Mouse (Mus musculus) CH12.LX (cell line): ENCODE results near the gene Mcm5. TPM values are rescaled to one million over a fixed set of nuclear protein-coding genes. Genes with fewer than 3 reads are reported as not detected.

Experiments used
- DNase-seq: peaks from one replicate; pipeline ENCODE4 v3.0.0-alpha.2; 2013; ENCODE audit errors: extremely low read depth
- H3K27ac ChIP-seq: 2 replicates; pipeline ENCODE4 v1.5.1; 2012; ENCODE audit warnings: low read depth, mild to moderate bottlenecking, control low read depth, moderate library complexity; ENCODE audit not compliant: insufficient read depth
- H3K27me3 ChIP-seq: replicated peaks from 2 replicates; pipeline ENCODE3; 2012; ENCODE audit warnings: inconsistent platforms
- H3K36me3 ChIP-seq, 2 experiments: replicated peaks in 1 of 2; 2 replicates each; pipeline versions ENCODE3 to v1.6.1; 2012; ENCODE audit warnings: inconsistent platforms in 1 of 2, low read length in 1 of 2, mild to moderate bottlenecking in 1 of 2, mixed read lengths in 1 of 2, moderate library complexity in 1 of 2; ENCODE audit not compliant: control insufficient read depth in 1 of 2, insufficient read depth in 1 of 2
- H3K4me1 ChIP-seq, 2 experiments: 2 replicates each; pipeline ENCODE4 v1.6.1; 2012; ENCODE audit warnings: inconsistent platforms in 1 of 2, moderate library complexity in 1 of 2; ENCODE audit not compliant: insufficient read depth in 2 of 2, control insufficient read depth in 1 of 2
- H3K4me2 ChIP-seq: 2 replicates; pipeline ENCODE4 v1.6.1; 2012; ENCODE audit warnings: low read depth, mild to moderate bottlenecking, control low read depth; ENCODE audit not compliant: poor library complexity, insufficient read depth, severe bottlenecking
- H3K4me3 ChIP-seq, 3 experiments: fragments of 150-350 bp in 1 of 3; sonication (generic) in 1 of 3; replicated peaks in 1 of 3; 2 replicates each; pipeline versions ENCODE3 to v1.5.1; 2011 to 2012; ENCODE audit warnings: low read depth in 2 of 3, low read length in 2 of 3, mild to moderate bottlenecking in 2 of 3, moderate library complexity in 2 of 3, control low read depth in 1 of 3, improper control_type of control experiment in 1 of 3, inconsistent platforms in 1 of 3, mixed read lengths in 1 of 3; ENCODE audit not compliant: poor library complexity in 1 of 3
- H3K79me2 ChIP-seq: replicated peaks from 2 replicates; pipeline ENCODE4 v1.6.1; 2012; ENCODE audit warnings: mild to moderate bottlenecking, moderate library complexity; ENCODE audit not compliant: control insufficient read depth, poor library complexity, insufficient read depth, severe bottlenecking; ENCODE audit errors: extremely low read depth
- H3K9ac ChIP-seq: 2 replicates; pipeline ENCODE4 v1.6.1; 2012; ENCODE audit warnings: low read depth, mild to moderate bottlenecking, control low read depth, moderate library complexity; ENCODE audit not compliant: insufficient read depth
- H3K9me3 ChIP-seq: replicated peaks from 2 replicates; pipeline ENCODE3; 2012; ENCODE audit warnings: low read length, inconsistent platforms, mixed read lengths
- BHLHE40 ChIP-seq: IDR thresholded peaks from 2 replicates; pipeline ENCODE4 v1.6.1; 2011; ENCODE audit warnings: mild to moderate bottlenecking, low read depth, low read length, improper control_type of control experiment
- CHD1 ChIP-seq: IDR thresholded peaks from 2 replicates; pipeline ENCODE4 v1.6.1; 2012; ENCODE audit warnings: low read depth, low read length, improper control_type of control experiment, inconsistent platforms
- CTCF ChIP-seq, 2 experiments: IDR thresholded peaks in 1 of 2; conservative IDR thresholded peaks in 1 of 2; 2 replicates each; pipeline ENCODE4 v1.5.1; 2011 to 2012; ENCODE audit warnings: low read depth in 2 of 2, low read length in 2 of 2, improper control_type of control experiment in 1 of 2, inconsistent platforms in 1 of 2, mild to moderate bottlenecking in 1 of 2, moderate library complexity in 1 of 2
- E2F4 ChIP-seq: IDR thresholded peaks from 2 replicates; pipeline ENCODE4 v1.6.1; 2011; ENCODE audit warnings: low read depth, low read length, improper control_type of control experiment; ENCODE audit not compliant: insufficient replicate concordance
- ELF1 ChIP-seq: IDR thresholded peaks from 2 replicates; pipeline ENCODE4 v1.6.1; 2014; ENCODE audit warnings: low read depth, mild to moderate bottlenecking, inconsistent platforms, low read length, improper control_type of control experiment
- EP300 ChIP-seq: IDR thresholded peaks from 2 replicates; pipeline ENCODE4 v1.6.1; 2011; ENCODE audit warnings: low read length, improper control_type of control experiment
- ETS1 ChIP-seq: conservative IDR thresholded peaks from 2 replicates; pipeline ENCODE4 v1.6.1; 2012; ENCODE audit warnings: low read depth, mild to moderate bottlenecking, inconsistent platforms, low read length, improper control_type of control experiment, moderate library complexity
- GABPA ChIP-seq: IDR thresholded peaks from 2 replicates; pipeline ENCODE4 v1.6.1; 2012; ENCODE audit warnings: low read depth, low read length, improper control_type of control experiment, inconsistent platforms; ENCODE audit not compliant: insufficient replicate concordance
- HCFC1 ChIP-seq: IDR thresholded peaks from 2 replicates; pipeline ENCODE4 v1.6.1; 2012; ENCODE audit warnings: low read depth, mild to moderate bottlenecking, inconsistent platforms, low read length, improper control_type of control experiment
- IRF4 ChIP-seq: IDR thresholded peaks from 2 replicates; pipeline ENCODE4 v1.6.1; 2014; ENCODE audit warnings: low read depth, mild to moderate bottlenecking, inconsistent platforms, low read length, improper control_type of control experiment
- JUN ChIP-seq: IDR thresholded peaks from 2 replicates; pipeline ENCODE4 v1.6.1; 2011; ENCODE audit warnings: low read depth, mild to moderate bottlenecking, low read length, improper control_type of control experiment, moderate library complexity; ENCODE audit not compliant: insufficient read depth
- JUND ChIP-seq: conservative IDR thresholded peaks from 2 replicates; pipeline ENCODE4 v1.6.1; 2011; ENCODE audit warnings: low read depth, low read length, improper control_type of control experiment
- MAFK ChIP-seq: IDR thresholded peaks from 2 replicates; pipeline ENCODE4 v1.6.1; 2011; ENCODE audit warnings: low read length, improper control_type of control experiment; ENCODE audit not compliant: insufficient replicate concordance
- MAZ ChIP-seq: IDR thresholded peaks from 2 replicates; pipeline ENCODE4 v1.6.1; 2012; ENCODE audit warnings: low read depth, mild to moderate bottlenecking, inconsistent platforms, low read length, improper control_type of control experiment, moderate library complexity
- MEF2A ChIP-seq: IDR thresholded peaks from 2 replicates; pipeline ENCODE4 v1.6.1; 2014; ENCODE audit warnings: low read depth, mild to moderate bottlenecking, inconsistent platforms, low read length, improper control_type of control experiment, borderline replicate concordance
- MYC ChIP-seq: IDR thresholded peaks from 2 replicates; pipeline ENCODE4 v1.6.1; 2011; ENCODE audit warnings: low read depth, mild to moderate bottlenecking, improper control_type of control experiment, low read length
- NELFE ChIP-seq: IDR thresholded peaks from 2 replicates; pipeline ENCODE4 v1.6.1; 2011; ENCODE audit warnings: low read depth, low read length, improper control_type of control experiment
- POLR2A ChIP-seq: IDR thresholded peaks from 2 replicates; pipeline ENCODE4 v1.6.1; 2011; ENCODE audit warnings: low read depth, mild to moderate bottlenecking, improper control_type of control experiment, low read length
- RCOR1 ChIP-seq: conservative IDR thresholded peaks from 2 replicates; pipeline ENCODE4 v1.6.1; 2012; ENCODE audit warnings: low read depth, mild to moderate bottlenecking, inconsistent platforms, low read length, improper control_type of control experiment
- SIN3A ChIP-seq: IDR thresholded peaks from 2 replicates; pipeline ENCODE4 v1.6.1; 2012; ENCODE audit warnings: low read length, improper control_type of control experiment, inconsistent platforms
- TBP ChIP-seq: conservative IDR thresholded peaks from 2 replicates; pipeline ENCODE4 v1.6.1; 2011; ENCODE audit warnings: low read depth, low read length, improper control_type of control experiment
- TCF12 ChIP-seq: IDR thresholded peaks from 2 replicates; pipeline ENCODE4 v1.6.1; 2014; ENCODE audit warnings: low read depth, mild to moderate bottlenecking, inconsistent platforms, low read length, improper control_type of control experiment
- USF1 ChIP-seq: IDR thresholded peaks from 2 replicates; pipeline ENCODE4 v1.6.1; 2014; ENCODE audit warnings: low read depth, mild to moderate bottlenecking, inconsistent platforms, low read length, improper control_type of control experiment
- ZKSCAN1 ChIP-seq: IDR thresholded peaks from 2 replicates; pipeline ENCODE4 v1.6.1; 2012; ENCODE audit warnings: low read depth, inconsistent platforms, low read length, improper control_type of control experiment, borderline replicate concordance
- ZMIZ1 ChIP-seq: IDR thresholded peaks from 2 replicates; pipeline ENCODE4 v1.6.1; 2012; ENCODE audit warnings: low read depth, mild to moderate bottlenecking, inconsistent platforms, low read length, improper control_type of control experiment
- dilution Hi-C: fragments of 300-500 bp; cut with MboI; formaldehyde crosslinking; loops from 2 replicates; pipeline ENCODE4 v1.14.3; 2020; ENCODE audit warnings: low sequenced_read_pairs; ENCODE audit not compliant: extremely low pct_unique_long_range_greater_than_20kb, extremely low pct_ligation_motif_present
- in situ Hi-C: fragments of 300-500 bp; cut with MboI; formaldehyde crosslinking; loops from 3 replicates; pipeline ENCODE4 v1.14.3; 2019; ENCODE audit warnings: low sequenced_read_pairs, low pct_ligation_motif_present, low pct_unique_long_range_greater_than_20kb, mixed read lengths
- polyA plus RNA-seq: library from polyadenylated mRNA; unstranded; fragments of >175 nt; gene quantifications from 2 replicates; pipeline ENCODE4 v1.2.1, GENCODE M21; 2012; ENCODE audit warnings: low read depth; ENCODE audit not compliant: insufficient read length
- total RNA-seq, 2 experiments: library from RNA; depleted of rRNA; stranded (reverse); fragments of 300-350 nt in 1 of 2; fragments of >200 nt in 1 of 2; gene quantifications; 2 replicates each; pipeline ENCODE4 v1.2.3; 2012 to 2014

The Mcm5 gene
- total and polyA plus RNA-seq, 3 experiments: 259 to 332 (median 282) TPM

DNA sequence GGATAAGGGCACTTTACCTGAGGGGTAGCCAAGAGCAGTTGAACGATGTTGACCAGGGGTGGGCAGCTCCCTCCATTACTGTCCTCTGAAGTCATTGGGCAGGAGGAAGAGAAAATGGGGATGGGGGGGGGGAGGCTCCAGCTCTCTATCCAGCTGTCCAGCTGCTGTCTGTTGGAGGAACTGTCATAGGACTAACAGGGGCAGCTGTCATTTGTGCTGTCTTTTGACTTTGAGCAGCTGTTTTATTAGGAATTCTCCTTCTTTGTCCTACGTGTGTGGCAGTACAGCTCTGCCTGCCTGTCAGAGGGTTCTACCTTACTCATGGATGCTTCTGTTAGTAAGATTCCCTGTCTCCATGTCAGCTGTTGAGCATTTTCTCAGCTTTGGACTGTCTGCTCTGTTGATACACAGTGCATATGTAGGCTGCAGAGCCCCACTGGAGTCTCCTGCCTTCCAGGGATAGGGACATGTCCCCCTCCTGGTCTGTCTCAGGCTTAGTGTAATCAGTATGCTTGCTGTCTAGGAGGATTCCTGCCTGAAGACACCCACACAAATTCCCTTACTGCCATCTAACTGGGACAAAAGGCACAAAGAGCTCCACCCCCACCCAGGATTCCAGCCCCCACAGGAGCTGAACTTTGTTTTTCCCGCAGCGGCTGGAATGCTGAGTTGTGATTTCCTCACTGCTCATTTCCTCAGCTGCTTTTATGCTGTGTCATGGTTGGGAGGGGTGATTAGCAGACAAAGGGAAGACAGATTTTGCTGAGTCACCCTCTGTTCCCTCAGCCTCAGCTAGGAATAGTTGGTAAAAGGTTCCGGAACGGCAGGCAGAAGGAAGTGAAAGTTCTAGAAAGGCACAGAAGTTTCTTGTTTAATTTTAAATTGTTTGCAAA is 20.1 kb upstream of the Mcm5 start:
- H3K4me3 ChIP-seq: peak overlapping the region in 1 of 3 experiments; percentile 2
- in situ Hi-C loops: no loop called here

GRCm38 (mm10) chr8:75090781-75091365 is 18.5 kb upstream of the Mcm5 start:
- Histone ChIP-seq H3K4me3 (no peak overlapping the region), H3K36me3 (peaks cover 4 to 8% of the 10 kb centered on the region in 2 experiments), H3K79me2 (peaks cover 22% of the 10 kb centered on the region), H3K4me1 (peaks cover 25 to 57% of the 10 kb centered on the region in 2 experiments), H3K4me2 (no peak overlapping the region), H3K27me3 (no peaks in the 10 kb centered on the region), H3K9ac (no peak overlapping the region), H3K27ac (no peak overlapping the region), H3K9me3 (no peaks in the 10 kb centered on the region)
- DNase-seq: no peak
- no peak for TF ChIP-seq RCOR1
- no peak for TF ChIP-seq JUN
- no peak for TF ChIP-seq NELFE
- no peak for TF ChIP-seq ELF1
- TF ChIP-seq IRF4: no peak
- TF ChIP-seq JUND: no peak
- no peak for TF ChIP-seq ZKSCAN1
- TF ChIP-seq SIN3A: no peak
- no peak for TF ChIP-seq USF1
- no peak for TF ChIP-seq E2F4
- in situ Hi-C loops: no loop called here
- dilution Hi-C loops: no loop called here

More for the DNA sequence above, 20.1 kb upstream of the Mcm5 start:
- Histone ChIP-seq H3K79me2 (peaks cover 7% of the 10 kb centered on the region), H3K27me3 (no peaks in the 10 kb centered on the region)
- TF ChIP-seq ZMIZ1 (no peak), NELFE (no peak), HCFC1 (peak; percentile 13; the same call in 1 of the 2 replicates), MEF2A (peak; percentile 50; the same call in 1 of the 2 replicates), ELF1 (peak; percentile 53), MAFK (peak; percentile 100), JUND (peak; percentile 54), POLR2A (no peak), TCF12 (0 out of 2 replicates have a peak, but pooled peaks have one; percentile 43), CTCF (conservative IDR thresholded peaks at IDR 0.05 in 1 of 2, IDR thresholded peaks at IDR 0.05 in 1 of 2; ENCODE audit: low read depth in 2 of 2, low read length in 2 of 2) (no peak), CHD1 (no peak), BHLHE40 (peak; percentile 40; the same call in 1 of the 2 replicates), IRF4 (peak; percentile 83), EP300 (peak; percentile 80), GABPA (peak; percentile 63), MYC (0 out of 2 replicates have a peak, but pooled peaks have one; percentile 41), ETS1 (peak; percentile 89), RCOR1 (no peak), TBP (no peak), MAZ (peak; percentile 100), SIN3A (peak; percentile 84)
- TF ChIP-seq, all 38 proteins: peak for 14
- no peak overlapping the region for H3K9ac ChIP-seq
- DNase-seq: peak; percentile 84
- no peaks in the 10 kb centered on the region for H3K36me3 ChIP-seq
- peak overlapping the region; percentile 17 for H3K4me2 ChIP-seq
- H3K4me1 ChIP-seq: peaks cover 23 to 59% of the 10 kb centered on the region in 2 experiments
- no peaks in the 10 kb centered on the region for H3K9me3 ChIP-seq
- H3K27ac ChIP-seq: no peak overlapping the region
- dilution Hi-C loops: no loop called here
